In genomic region chr12:104983476-104983875, GRCm38 (mm10) we compare ENCODE assay signal across 12 mouse cellular contexts. TPM values are rescaled to one million over a fixed set of nuclear protein-coding genes. Genes with fewer than 3 reads are reported as not detected.
DNase-seq lines count a peak whose midpoint lies in the region; ATAC-seq and TF ChIP-seq lines count a peak whose summit lies in the region.
"Had no signal": no experiment of that assay in that cellular context is flagged by ENCODE, and none has a peak within 500 bp of the region (broad histone marks: within the 10 kb centered on the region; RNA-seq: fewer than 3 reads in every experiment).

No protein-coding gene starts in this region.

- H3K9ac ChIP-seq in heart, adult 2 months (ENCODE audit: low read depth, low read length) = no peak overlapping the region
- H3K9ac ChIP-seq in MEL (ENCODE audit: control insufficient read depth, low read depth, low read length, poor library complexity, severe bottlenecking) = no peak overlapping the region
- H3K9ac ChIP-seq: forebrain, embryonic 15.5 days; intestine, embryonic 15.5 days; neural tube, embryonic 13.5 days; stomach, embryonic 15.5 days had no signal

- ATAC-seq in frontal cortex, adult (ENCODE audit: low TSS enrichment) = no peak
- ATAC-seq: forebrain, embryonic 15.5 days; intestine, embryonic 15.5 days had no signal

- intact Hi-C loops in heart, adult 2 months (cut with DNase I) = no loop called here
- intact Hi-C loops in heart, postnatal 25 days (cut with DNase I) = no loop called here
- intact Hi-C loops in left cerebral cortex, postnatal 10 days (cut with DNase I) = no loop called here

- TF ChIP-seq POLR2A in heart, adult 2 months (IDR thresholded peaks at IDR 0.05; ENCODE audit: insufficient read depth, low read depth, low read length) = no peak
- no peak for TF ChIP-seq POLR2A in MEL (IDR thresholded peaks at IDR 0.05; ENCODE audit: control insufficient read depth in 1 of 2, insufficient read depth in 1 of 2, low read depth in 1 of 2, low read length in 2 of 2, poor library complexity in 1 of 2)

- TF ChIP-seq EP300 in heart, adult 2 months (IDR thresholded peaks at IDR 0.05; ENCODE audit: insufficient read depth, low read depth, low read length) = no peak
- no peak for TF ChIP-seq EP300 in MEL (IDR thresholded peaks at IDR 0.05; ENCODE audit: low read depth in 1 of 2, low read length in 2 of 2)

- WGBS in heart, adult 2 months = 50% methylated on average over 7 of the region's 7 CpGs
- WGBS in heart, embryonic 10.5 days = 61% methylated on average over 7 of the region's 7 CpGs
- WGBS in embryonic facial prominence, embryonic 10.5 days = 39% methylated on average over 7 of the region's 7 CpGs

- H3K36me3 ChIP-seq in heart, adult 2 months (ENCODE audit: control insufficient read depth, insufficient read depth, low read length) = no peaks in the 10 kb centered on the region
- H3K36me3 ChIP-seq in heart, embryonic 10.5 days = no peaks in the 10 kb centered on the region
- H3K36me3 ChIP-seq in MEL (ENCODE audit: control insufficient read depth in 1 of 2, insufficient read depth in 2 of 2, low read length in 2 of 2) = no peaks in the 10 kb centered on the region
- no peaks in the 10 kb centered on the region for H3K36me3 ChIP-seq in embryonic facial prominence, embryonic 10.5 days (replicated peaks)
- H3K36me3 ChIP-seq: forebrain, embryonic 15.5 days; intestine, embryonic 15.5 days; neural tube, embryonic 13.5 days; stomach, embryonic 15.5 days had no signal

- H3K79me2 ChIP-seq in heart, adult 2 months (replicated peaks; ENCODE audit: control insufficient read depth, insufficient read depth, low read length) = no peaks in the 10 kb centered on the region
- peaks cover 3% of the 10 kb centered on the region for H3K79me2 ChIP-seq in MEL (ENCODE audit: control insufficient read depth, insufficient read depth, low read length, poor library complexity)

- H3K9me3 ChIP-seq in heart, embryonic 10.5 days = no peaks in the 10 kb centered on the region
- no peaks in the 10 kb centered on the region for H3K9me3 ChIP-seq in MEL (replicated peaks; ENCODE audit: insufficient read depth, low read length)
- H3K9me3 ChIP-seq in embryonic facial prominence, embryonic 10.5 days = peaks cover 6% of the 10 kb centered on the region; the same call in 1 of the 2 replicates
- H3K9me3 ChIP-seq: forebrain, embryonic 15.5 days; intestine, embryonic 15.5 days; neural tube, embryonic 13.5 days; stomach, embryonic 15.5 days had no signal

- no peak overlapping the region for H3K4me3 ChIP-seq in heart, adult 2 months
- H3K4me3 ChIP-seq in heart, embryonic 10.5 days = no peak overlapping the region
- no peak overlapping the region for H3K4me3 ChIP-seq in MEL (ENCODE audit: control insufficient read depth in 1 of 2, insufficient read depth in 1 of 2, low read depth in 2 of 2, low read length in 2 of 2)
- H3K4me3 ChIP-seq in embryonic facial prominence, embryonic 10.5 days = no peak overlapping the region
- H3K4me3 ChIP-seq: forebrain, embryonic 15.5 days; intestine, embryonic 15.5 days; neural tube, embryonic 13.5 days; stomach, embryonic 15.5 days had no signal

- H3K27ac ChIP-seq in heart, adult 2 months = peak overlapping the region; percentile 58
- H3K27ac ChIP-seq in heart, embryonic 10.5 days = no peak overlapping the region
- H3K27ac ChIP-seq in MEL (ENCODE audit: control insufficient read depth, low read depth, low read length) = no peak overlapping the region
- peak overlapping the region; percentile 74 for H3K27ac ChIP-seq in embryonic facial prominence, embryonic 10.5 days (replicated peaks)
- H3K27ac ChIP-seq: forebrain, embryonic 15.5 days; intestine, embryonic 15.5 days; neural tube, embryonic 13.5 days; stomach, embryonic 15.5 days had no signal

- no peak for TF ChIP-seq RAD21 in MEL (IDR thresholded peaks at IDR 0.05; ENCODE audit: low read depth, low read length)

- TF ChIP-seq CTCF in heart, adult 2 months (IDR thresholded peaks at IDR 0.05) = no peak
- TF ChIP-seq CTCF in MEL (IDR thresholded peaks at IDR 0.05 in 2 of 3, conservative IDR thresholded peaks at IDR 0.05 in 1 of 3; ENCODE audit: control insufficient read depth in 1 of 3, insufficient read depth in 1 of 3, low read depth in 2 of 3, low read length in 3 of 3, poor library complexity in 1 of 3, severe bottlenecking in 1 of 3) = no peak

- peak in 1 of 2 experiments; percentile 66 for DNase-seq in heart, adult 2 months
- DNase-seq in heart, embryonic 10.5 days (ENCODE audit: low spot score) = no peak
- peak; percentile 36 for DNase-seq in MEL (ENCODE audit: low read depth, low spot score)
- peak; percentile 49 for DNase-seq in embryonic facial prominence, embryonic 10.5 days (ENCODE audit: low spot score)
- DNase-seq in heart, postnatal 25 days (ENCODE audit: low spot score) = peak; percentile 54
- DNase-seq in neural tube, embryonic 10.5 days (ENCODE audit: extremely low spot score, low spot score) = no peak
- no peak for DNase-seq in left cerebral cortex, postnatal 10 days (ENCODE audit: extremely low spot score in 1 of 2, low spot score in 2 of 2)

- peaks cover 10% of the 10 kb centered on the region for H3K4me1 ChIP-seq in heart, adult 2 months (ENCODE audit: control insufficient read depth, insufficient read depth, low read length)
- H3K4me1 ChIP-seq in heart, embryonic 10.5 days = peaks cover 6% of the 10 kb centered on the region
- H3K4me1 ChIP-seq in MEL (ENCODE audit: control insufficient read depth in 1 of 2, insufficient read depth in 2 of 2, low read length in 2 of 2) = peaks cover 0 to 8% of the 10 kb centered on the region in 2 experiments; a peak in 2 of 4 replicates
- peaks cover 20% of the 10 kb centered on the region for H3K4me1 ChIP-seq in embryonic facial prominence, embryonic 10.5 days
- H3K4me1 ChIP-seq: forebrain, embryonic 15.5 days had no signal

- H3K27me3 ChIP-seq in heart, adult 2 months (ENCODE audit: control insufficient read depth, insufficient read depth, low read length) = no peaks in the 10 kb centered on the region
- no peaks in the 10 kb centered on the region for H3K27me3 ChIP-seq in heart, embryonic 10.5 days (ENCODE audit: insufficient read depth, poor library complexity, severe bottlenecking)
- no peaks in the 10 kb centered on the region for H3K27me3 ChIP-seq in MEL (ENCODE audit: control insufficient read depth in 1 of 2, insufficient read depth in 2 of 2, low read length in 2 of 2)
- no peaks in the 10 kb centered on the region for H3K27me3 ChIP-seq in embryonic facial prominence, embryonic 10.5 days (replicated peaks; ENCODE audit: low read depth, poor library complexity, severe bottlenecking)
- H3K27me3 ChIP-seq: forebrain, embryonic 15.5 days; intestine, embryonic 15.5 days; neural tube, embryonic 13.5 days; stomach, embryonic 15.5 days had no signal

TF ChIP-seq in MEL, 35 proteins besides CTCF, POLR2A, EP300 and RAD21:
- no peak for TF ChIP-seq ELF1 (IDR thresholded peaks at IDR 0.05; ENCODE audit: low read depth, low read length)
- no peak for TF ChIP-seq POLR2AphosphoS5 (IDR thresholded peaks at IDR 0.05; ENCODE audit: borderline replicate concordance, low read depth, low read length)
- TF ChIP-seq MAFK (IDR thresholded peaks at IDR 0.05; ENCODE audit: borderline replicate concordance, low read depth, low read length) = no peak
- TF ChIP-seq USF2 (IDR thresholded peaks at IDR 0.05; ENCODE audit: borderline replicate concordance in 1 of 2, insufficient read depth in 1 of 2, low read depth in 1 of 2, low read length in 2 of 2) = no peak
- TF ChIP-seq BHLHE40 (IDR thresholded peaks at IDR 0.05; ENCODE audit: borderline replicate concordance, low read depth, low read length) = no peak
- TF ChIP-seq E2F4 (IDR thresholded peaks at IDR 0.05; ENCODE audit: borderline replicate concordance, low read depth, low read length) = no peak
- no peak for TF ChIP-seq CHD1 (IDR thresholded peaks at IDR 0.05; ENCODE audit: low read depth, low read length)
- TF ChIP-seq NELFE (IDR thresholded peaks at IDR 0.05; ENCODE audit: low read depth, low read length) = no peak
- no peak for TF ChIP-seq MEF2A (IDR thresholded peaks at IDR 0.05; ENCODE audit: extremely low read depth, insufficient replicate concordance, low read depth, low read length, poor library complexity, severe bottlenecking)
- TF ChIP-seq RCOR1 (IDR thresholded peaks at IDR 0.05; ENCODE audit: low read depth, low read length) = no peak
- no peak for TF ChIP-seq TBP (IDR thresholded peaks at IDR 0.05; ENCODE audit: low read depth, low read length)
- TF ChIP-seq CHD2 (IDR thresholded peaks at IDR 0.05; ENCODE audit: low read length) = no peak
- no peak for TF ChIP-seq ZKSCAN1 (IDR thresholded peaks at IDR 0.05; ENCODE audit: low read depth, low read length)
- no peak for TF ChIP-seq TAL1 (IDR thresholded peaks at IDR 0.05; ENCODE audit: low read length)
- no peak for TF ChIP-seq MXI1 (IDR thresholded peaks at IDR 0.05; ENCODE audit: low read depth, low read length)
- no peak for TF ChIP-seq JUND (IDR thresholded peaks at IDR 0.05; ENCODE audit: low read depth, low read length)
- TF ChIP-seq GATA1 (IDR thresholded peaks at IDR 0.05; ENCODE audit: low read depth, low read length) = no peak
- TF ChIP-seq SMC3 (IDR thresholded peaks at IDR 0.05; ENCODE audit: low read depth, low read length) = no peak
- no peak for TF ChIP-seq TCF12 (IDR thresholded peaks at IDR 0.05; ENCODE audit: low read depth, low read length)
TF ChIP-seq in MEL: peak in this region for 0.

RNA-seq across cellular contexts. Expression of gene Syne3, which starts 26.1 kb away (rescaled TPM):
- total RNA-seq in heart, adult 2 months (2021) = 1 to 10 TPM; 7.0 to 8.5 TPM
- polyA plus RNA-seq in heart, adult 2 months (2012; rRNA removed) = 2.3 and 3.0 TPM in 2 replicates
- polyA plus RNA-seq in heart, embryonic 10.5 days (2016; fragmentation: Nextera tagmentation; extraction: Ambion mirVana) = 0.21 and 0.41 TPM in 2 replicates
- total RNA-seq in MEL (2012; rRNA removed) = 4.9 and 7.9 TPM in 2 replicates
- polyA plus RNA-seq in MEL (2012; ENCODE audit: insufficient read depth in 1 of 2, insufficient read length in 2 of 2, low read depth in 1 of 2, low replicate concordance in 2 of 2, missing spikeins in 1 of 2) = 10 to 100 TPM in 1 of 2 experiments, not detected in 1; 10.7 TPM
- polyA plus RNA-seq in embryonic facial prominence, embryonic 10.5 days (2016; fragmentation: Nextera tagmentation; extraction: Ambion mirVana) = 0.24 and 0.26 TPM in 2 replicates
- 1 to 10 TPM; 6.2 to 7.1 TPM for total RNA-seq in heart, postnatal 25 days (2021)
- total RNA-seq in left cerebral cortex, postnatal 10 days (2021) = under 1 TPM; 0.79 to 0.81 TPM

RNA-seq across cellular contexts. Expression of gene Glrx5, which starts 49.0 kb away (rescaled TPM):
- 10 to 100 TPM; 86.5 to 94.7 TPM for total RNA-seq in heart, adult 2 months (2021)
- 103 and 104 TPM in 2 replicates for polyA plus RNA-seq in heart, adult 2 months (2012; rRNA removed)
- 253 and 312 TPM in 2 replicates for polyA plus RNA-seq in heart, embryonic 10.5 days (2016; fragmentation: Nextera tagmentation; extraction: Ambion mirVana)
- total RNA-seq in MEL (2012; rRNA removed) = 95.8 and 108 TPM in 2 replicates
- 100 to 1,000 TPM in 1 of 2 experiments, not detected in 1; 291 TPM for polyA plus RNA-seq in MEL (2012; ENCODE audit: insufficient read depth in 1 of 2, insufficient read length in 2 of 2, low read depth in 1 of 2, low replicate concordance in 2 of 2, missing spikeins in 1 of 2)
- polyA plus RNA-seq in embryonic facial prominence, embryonic 10.5 days (2016; fragmentation: Nextera tagmentation; extraction: Ambion mirVana) = 218 and 234 TPM in 2 replicates
- total RNA-seq in heart, postnatal 25 days (2021) = 10 to 100 TPM; 95.9 to 99.0 TPM
- 10 to 100 TPM; 62.9 to 65.1 TPM for total RNA-seq in left cerebral cortex, postnatal 10 days (2021)

Comparison
In these comparisons a context has a peak if more than half of its experiments do, and no peak if none do; other contexts are left out.
1. DNase-seq: peak in MEL (single experiment), embryonic facial prominence, embryonic 10.5 days (single experiment) and heart, postnatal 25 days (single experiment); none in heart, embryonic 10.5 days (single experiment), neural tube, embryonic 10.5 days (single experiment) and left cerebral cortex, postnatal 10 days (0 of 2).
2. H3K27ac ChIP-seq: peak in heart, adult 2 months (single experiment) and embryonic facial prominence, embryonic 10.5 days (single experiment); none in heart, embryonic 10.5 days (single experiment) and MEL (single experiment).